Mouse (Mus musculus) cerebellum, postnatal 10 days (tissue): ENCODE measurements around the gene Rxrb.
"Not testable (repeated sequence)": the region's sequence is repeated elsewhere in the genome, so short reads cannot be mapped to it uniquely, and the experiment has no call there.

Experiments used
- DNase-seq, 2 experiments: peaks; one replicate each; pipeline ENCODE4 v3.0.0; 2021; ENCODE audit warnings: mixed read lengths in 2 of 2

The Rxrb gene

GRCm38 (mm10) chr17:34031465-34032173 is at the start of gene Rxrb, which contains the start of gene Slc39a7:
TSS of gene Rxrb (plus strand) at chr17:34031812.
TSS of gene Slc39a7 (minus strand) at chr17:34031682.
- peak; percentile 99 to 100 for DNase-seq

- DNase-seq, result peak; percentile 80 to 87
Observed at GRCm38 (mm10) chr17:33982136-33982535, 49.5 kb upstream of the Rxrb start.

GRCm38 (mm10) chr17:33991788-33992664 is 39.6 kb upstream of the Rxrb start:
- peak; percentile 77 to 86 for DNase-seq

GRCm38 (mm10) chr17:33994959-33995358 is 36.7 kb upstream of the Rxrb start:
- DNase-seq, result no peak

GRCm38 (mm10) chr17:33995651-33996050 is 36.0 kb upstream of the Rxrb start:
- no peak for DNase-seq

GRCm38 (mm10) chr17:33997025-33997424 is 34.6 kb upstream of the Rxrb start:
- not testable (repeated sequence) for DNase-seq

GRCm38 (mm10) chr17:33998697-33999096 is 32.9 kb upstream of the Rxrb start:
- DNase-seq, result not testable (repeated sequence)

- DNase-seq, result peak in 1 of 2 experiments; percentile 28
Observed at GRCm38 (mm10) chr17:33999341-34000149, 32.1 kb upstream of the Rxrb start.

GRCm38 (mm10) chr17:34000150-34000537 is 31.5 kb upstream of the Rxrb start, which contains the start of gene H2-K1:
TSS of gene H2-K1 (minus strand) at chr17:34000347.
- peak; percentile 77 to 82 for DNase-seq

GRCm38 (mm10) chr17:34000796-34001195 is 30.8 kb upstream of the Rxrb start:
- DNase-seq, result not testable (repeated sequence)

GRCm38 (mm10) chr17:34003426-34003825 is 28.2 kb upstream of the Rxrb start:
- peak; percentile 70 to 75 for DNase-seq

GRCm38 (mm10) chr17:34006570-34006969 is 25.0 kb upstream of the Rxrb start:
- no peak for DNase-seq

GRCm38 (mm10) chr17:34010156-34010555 is 21.5 kb upstream of the Rxrb start:
- no peak for DNase-seq

GRCm38 (mm10) chr17:34013436-34013835 is 18.2 kb upstream of the Rxrb start:
- no peak for DNase-seq

- peak in 1 of 2 experiments; percentile 26 for DNase-seq
Observed at GRCm38 (mm10) chr17:34021539-34022413, 9.8 kb upstream of the Rxrb start.

GRCm38 (mm10) chr17:34022414-34022783 is 9.2 kb upstream of the Rxrb start:
- peak in 1 of 2 experiments; percentile 23 for DNase-seq

GRCm38 (mm10) chr17:34022987-34023386 is 8.6 kb upstream of the Rxrb start:
- DNase-seq, result no peak

- no peak for DNase-seq
Observed at GRCm38 (mm10) chr17:34023678-34024077, 7.9 kb upstream of the Rxrb start.

GRCm38 (mm10) chr17:34024317-34024821 is 7.2 kb upstream of the Rxrb start, which contains the start of gene Ring1:
TSS of gene Ring1 (minus strand) at chr17:34024680.
- peak; percentile 94 to 95 for DNase-seq

- DNase-seq, result peak in 1 of 2 experiments; percentile 72
Observed at GRCm38 (mm10) chr17:34024861-34025755, 6.5 kb upstream of the Rxrb start.
